Mouse (Mus musculus) embryonic facial prominence, embryonic 10.5 days (tissue): ENCODE measurements around the gene Tff2. TPM values are rescaled to one million over a fixed set of nuclear protein-coding genes. Genes with fewer than 3 reads are reported as not detected.

Experiments used
- DNase-seq: peaks from one replicate; pipeline ENCODE4 v3.0.0-alpha.2; 2017; ENCODE audit warnings: low spot score
- H3K27ac ChIP-seq: fragments of 300-500 bp; sonication (generic); replicated peaks from 2 replicates; pipeline ENCODE4 v1.5.1; 2016; ENCODE audit warnings: mild to moderate bottlenecking
- H3K27me3 ChIP-seq: fragments of 300-500 bp; sonication (generic); replicated peaks from 2 replicates; pipeline ENCODE4 v1.6.1; 2016; ENCODE audit warnings: low read depth, mild to moderate bottlenecking; ENCODE audit not compliant: poor library complexity, severe bottlenecking
- H3K36me3 ChIP-seq: fragments of 300-500 bp; sonication (generic); replicated peaks from 2 replicates; pipeline ENCODE4 v1.6.1; 2016; ENCODE audit warnings: mild to moderate bottlenecking, moderate library complexity
- H3K4me1 ChIP-seq: fragments of 300-500 bp; sonication (generic); 2 replicates; pipeline ENCODE4 v1.6.1; 2016
- H3K4me3 ChIP-seq: fragments of 300-500 bp; sonication (generic); 2 replicates; pipeline ENCODE4 v1.5.1; 2016; ENCODE audit warnings: mild to moderate bottlenecking, moderate library complexity
- H3K9me3 ChIP-seq: fragments of 300-500 bp; sonication (generic); 2 replicates; pipeline ENCODE4 v1.6.1; 2016; ENCODE audit warnings: mild to moderate bottlenecking
- WGBS: fragments of 180-500 bp; shearing (Covaris S2); methylation state at CpG from one replicate; pipeline ENCODE4 v1.1.7; 2016; 5-methylcytosine and 5-hydroxymethylcytosine counted together
- polyA plus RNA-seq: library from polyadenylated mRNA; unstranded; fragments of >200 nt; fragmentation: Nextera tagmentation; extraction: Ambion mirVana; gene quantifications from 2 replicates; pipeline ENCODE4 v1.2.1, GENCODE M21; 2016

The Tff2 gene
- polyA plus RNA-seq, 1 experiment from 2014 or later, result not detected

GRCm38 (mm10) chr17:31131269-31131821, 12.7 kb downstream of the Tff2 start:
- no peak overlapping the region for H3K4me3 ChIP-seq
- no peaks in the 10 kb centered on the region for H3K9me3 ChIP-seq
- H3K27ac ChIP-seq, result no peak overlapping the region; the same call in 1 of the 2 replicates
- 88% methylated on average over 10 of the region's 10 CpGs for WGBS
- H3K27me3 ChIP-seq, result no peaks in the 10 kb centered on the region
- H3K36me3 ChIP-seq, result no peaks in the 10 kb centered on the region
- no peak for DNase-seq
- peaks cover 12% of the 10 kb centered on the region for H3K4me1 ChIP-seq

DNA sequence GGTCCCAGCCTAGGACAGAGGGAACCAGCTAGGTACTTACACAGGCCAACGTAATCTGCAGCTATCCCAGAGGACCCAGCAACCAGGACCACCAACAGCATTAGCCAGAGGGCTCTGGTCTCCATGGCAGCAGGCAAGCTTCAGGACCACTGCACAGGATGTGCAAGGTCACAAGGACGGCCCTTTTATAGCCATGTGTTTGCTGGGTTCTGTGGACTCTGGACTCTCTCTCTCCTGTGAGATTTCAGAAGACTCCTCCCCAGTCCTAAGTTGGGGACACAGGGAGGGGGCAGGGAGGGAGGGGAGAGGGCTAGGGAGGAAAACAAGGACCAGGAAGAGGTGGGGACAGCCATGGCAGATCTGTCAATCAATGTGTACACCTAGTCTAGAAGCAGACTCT, 14.6 kb downstream of the Tff2 start, which contains the start of gene Tff3:
TSS of gene Tff3 (minus strand) at position 195 of the 400 bp plus-strand sequence.
- Histone ChIP-seq H3K27ac (no peak within 1 kb of the TSS), H3K36me3 (no peaks in the 10 kb centered on the region), H3K4me1 (peaks cover 21% of the 10 kb centered on the region), H3K27me3 (no peaks in the 10 kb centered on the region), H3K9me3 (no peaks in the 10 kb centered on the region), H3K4me3 (no peak within 1 kb of the TSS)
- DNase-seq, result peak; percentile 40
- 20% methylated on average over 2 of the region's 2 CpGs for WGBS

GRCm38 (mm10) chr17:31128708-31129318, 15.3 kb downstream of the Tff2 start:
- no peaks in the 10 kb centered on the region for H3K36me3 ChIP-seq
- H3K9me3 ChIP-seq, result no peaks in the 10 kb centered on the region
- no peak for DNase-seq
- H3K27me3 ChIP-seq, result no peaks in the 10 kb centered on the region
- WGBS, result 83% methylated on average over 9 of the region's 9 CpGs
- no peak overlapping the region for H3K27ac ChIP-seq
- peaks cover 21% of the 10 kb centered on the region for H3K4me1 ChIP-seq
- H3K4me3 ChIP-seq, result no peak overlapping the region

DNA sequence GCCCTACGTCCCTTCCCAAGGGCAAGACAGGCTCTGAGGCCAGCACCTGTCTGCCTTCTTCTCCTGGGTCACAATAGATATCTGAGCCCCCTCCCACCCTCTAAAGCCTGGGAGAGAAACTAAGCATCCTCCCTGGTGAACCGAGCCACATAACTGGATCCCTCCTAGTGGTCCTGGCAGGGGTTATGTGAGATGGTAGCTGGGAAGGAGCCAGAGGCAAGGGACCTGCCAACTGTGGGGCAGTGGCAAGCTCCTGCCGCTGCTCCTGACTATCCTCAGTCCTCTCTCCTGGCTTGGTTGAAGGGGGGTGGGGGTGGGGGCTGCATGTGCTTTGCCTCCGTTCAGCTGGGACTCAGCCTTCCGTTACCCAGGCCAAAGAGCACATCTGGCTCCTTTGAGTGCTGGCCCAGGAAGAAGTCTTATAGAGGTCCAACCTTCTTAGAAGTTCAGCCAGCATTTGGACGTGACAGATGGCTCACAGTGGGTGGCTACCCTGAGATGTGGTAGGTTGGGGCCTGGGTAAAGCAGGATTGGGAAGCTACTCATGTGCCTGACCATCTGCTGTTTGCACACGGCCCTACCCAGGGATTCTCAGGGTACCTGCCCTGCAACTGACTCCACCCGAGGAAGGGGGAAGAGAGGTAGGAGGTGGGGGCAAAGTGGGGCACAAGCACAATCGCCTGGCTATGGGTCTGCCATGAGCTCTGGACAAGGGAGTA, 18.4 kb downstream of the Tff2 start:
- no peak for DNase-seq
- peaks cover 26% of the 10 kb centered on the region for H3K4me1 ChIP-seq
- no peaks in the 10 kb centered on the region for H3K9me3 ChIP-seq
- H3K27me3 ChIP-seq, result no peaks in the 10 kb centered on the region
- WGBS, result 53% methylated on average over 9 of the region's 9 CpGs
- no peaks in the 10 kb centered on the region for H3K36me3 ChIP-seq
- 0 out of 2 replicates have a peak overlapping the region, but pooled peaks have one; percentile 14 for H3K27ac ChIP-seq
- no peak overlapping the region for H3K4me3 ChIP-seq

DNA sequence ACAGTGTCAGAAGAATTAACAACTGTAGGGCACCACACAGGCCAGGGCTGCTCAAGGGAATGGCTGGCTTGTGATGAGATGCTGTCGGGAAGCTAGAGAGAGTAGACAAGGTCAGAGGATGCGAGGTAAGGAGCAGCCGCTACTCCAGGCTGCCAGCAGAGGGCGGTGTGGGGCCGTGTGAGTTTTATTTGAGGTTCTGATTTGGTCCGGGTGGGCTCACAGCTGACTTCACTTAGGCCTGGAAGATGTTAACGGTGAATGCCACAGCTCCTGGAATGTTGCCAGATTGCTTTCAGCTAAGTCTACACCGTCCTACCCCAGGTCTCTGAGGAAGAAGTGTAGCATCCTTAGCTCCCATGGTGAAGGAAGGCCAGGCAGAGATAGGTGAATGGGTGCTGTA, 22.1 kb downstream of the Tff2 start:
- H3K4me3 ChIP-seq, result no peak overlapping the region
- H3K36me3 ChIP-seq, result no peaks in the 10 kb centered on the region
- no peak overlapping the region for H3K27ac ChIP-seq
- no peaks in the 10 kb centered on the region for H3K9me3 ChIP-seq
- peak; percentile 87 for DNase-seq
- H3K27me3 ChIP-seq, result no peaks in the 10 kb centered on the region
- H3K4me1 ChIP-seq, result peaks cover 32% of the 10 kb centered on the region
- WGBS, result 10% methylated on average over 8 of the region's 8 CpGs

DNA sequence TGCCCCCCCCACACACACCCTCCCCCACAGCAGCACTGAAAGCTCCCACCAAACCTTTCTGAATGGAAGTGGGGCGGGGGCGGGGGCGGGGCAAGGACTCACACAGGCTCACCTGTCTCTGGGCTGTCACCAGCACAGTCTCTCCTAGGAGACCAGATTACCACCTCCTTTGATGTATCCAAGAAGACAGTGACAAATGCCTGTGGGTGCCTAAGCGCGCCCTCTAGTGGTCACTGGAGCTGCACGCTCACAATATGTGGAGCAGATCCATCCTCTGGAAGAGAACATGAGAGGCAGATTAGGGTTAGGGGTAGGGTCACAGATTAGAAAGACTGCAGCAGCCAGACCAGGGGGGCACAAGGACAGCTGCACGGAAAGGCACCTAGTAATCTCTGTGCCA, 24.7 kb downstream of the Tff2 start:
- WGBS, result 7% methylated on average over 7 of the region's 7 CpGs
- peak; percentile 85 for DNase-seq
- Histone ChIP-seq H3K36me3 (no peaks in the 10 kb centered on the region; the same call in 1 of the 2 replicates), H3K27me3 (no peaks in the 10 kb centered on the region), H3K4me1 (peaks cover 27% of the 10 kb centered on the region), H3K4me3 (no peak overlapping the region), H3K9me3 (no peaks in the 10 kb centered on the region), H3K27ac (no peak overlapping the region)

- no peaks in the 10 kb centered on the region for H3K9me3 ChIP-seq
- H3K4me3 ChIP-seq, result no peak overlapping the region
- 89% methylated on average over 5 of the region's 5 CpGs for WGBS
- DNase-seq, result no peak
- peak overlapping the region; percentile 54; the same call in 1 of the 2 replicates for H3K27ac ChIP-seq
- H3K27me3 ChIP-seq, result no peaks in the 10 kb centered on the region
- peaks cover 40% of the 10 kb centered on the region for H3K4me1 ChIP-seq
- no peaks in the 10 kb centered on the region; the same call in 1 of the 2 replicates for H3K36me3 ChIP-seq
These were observed 26.1 kb downstream of the Tff2 start for GRCm38 (mm10) chr17:31117946-31118345.

DNA sequence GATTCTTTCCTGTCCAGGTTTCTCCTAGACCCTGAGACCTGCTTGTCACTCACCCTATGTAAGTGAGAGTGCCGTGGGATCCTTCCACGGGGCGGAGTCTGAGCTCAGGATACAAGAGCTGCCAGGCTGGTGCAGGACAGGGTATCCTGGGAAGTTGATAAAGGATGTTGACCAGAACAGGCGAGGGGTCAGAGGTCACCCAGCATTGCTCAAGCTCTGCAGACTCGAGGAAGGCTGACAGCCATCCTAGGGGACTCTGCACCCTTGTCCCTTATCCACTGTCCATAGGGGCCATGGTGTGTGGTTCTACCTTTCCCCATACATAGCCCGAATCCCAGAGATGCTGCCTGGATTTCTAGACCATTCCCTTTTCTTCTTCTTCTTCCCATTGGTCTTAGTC, 28.0 kb downstream of the Tff2 start:
- Histone ChIP-seq H3K36me3 (peaks cover 12% of the 10 kb centered on the region), H3K27me3 (no peaks in the 10 kb centered on the region), H3K4me1 (peaks cover 44% of the 10 kb centered on the region), H3K4me3 (no peak overlapping the region), H3K27ac (no peak overlapping the region), H3K9me3 (no peaks in the 10 kb centered on the region)
- no peak for DNase-seq
- 69% methylated on average over 6 of the region's 6 CpGs for whole genome bisulfite sequencing

DNA sequence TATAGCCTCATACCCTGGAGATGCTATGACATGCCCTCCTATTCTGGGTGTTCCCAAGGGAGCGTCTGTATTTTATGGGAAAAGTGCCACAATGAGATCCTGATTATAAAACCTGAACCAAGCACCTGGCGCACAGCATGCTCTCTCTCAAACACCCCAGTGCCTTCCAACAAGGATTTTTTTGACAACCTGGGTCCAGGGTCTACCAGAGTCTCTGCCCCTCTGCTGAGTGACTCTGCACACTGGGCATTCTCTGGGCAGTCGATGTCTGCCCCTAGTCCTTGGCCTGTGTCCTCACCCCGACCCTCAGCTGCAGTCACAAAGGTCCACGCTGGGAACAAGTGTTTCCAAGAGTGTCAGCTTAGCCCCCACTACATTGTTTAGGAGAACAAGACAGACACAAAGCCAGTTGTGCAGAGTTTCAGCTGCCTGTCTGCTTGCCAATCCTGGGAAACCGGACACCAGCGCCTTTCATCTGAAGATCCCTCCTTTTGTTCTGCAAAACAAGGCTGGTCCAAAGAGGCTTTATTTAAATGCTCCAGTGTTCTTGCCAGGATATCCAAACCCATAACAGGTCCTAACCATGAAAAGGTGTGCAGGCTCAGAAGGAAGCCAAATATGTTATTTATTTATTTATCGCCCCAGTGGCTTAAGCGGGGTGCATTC, 30.8 kb downstream of the Tff2 start:
- H3K27me3 ChIP-seq, result no peaks in the 10 kb centered on the region
- no peak overlapping the region for H3K4me3 ChIP-seq
- H3K9me3 ChIP-seq, result no peaks in the 10 kb centered on the region
- WGBS, result 47% methylated on average over 9 of the region's 9 CpGs
- H3K36me3 ChIP-seq, result peaks cover 24% of the 10 kb centered on the region
- peak; percentile 44 for DNase-seq
- peak overlapping the region; percentile 16 for H3K27ac ChIP-seq
- H3K4me1 ChIP-seq, result peaks cover 38% of the 10 kb centered on the region

DNA sequence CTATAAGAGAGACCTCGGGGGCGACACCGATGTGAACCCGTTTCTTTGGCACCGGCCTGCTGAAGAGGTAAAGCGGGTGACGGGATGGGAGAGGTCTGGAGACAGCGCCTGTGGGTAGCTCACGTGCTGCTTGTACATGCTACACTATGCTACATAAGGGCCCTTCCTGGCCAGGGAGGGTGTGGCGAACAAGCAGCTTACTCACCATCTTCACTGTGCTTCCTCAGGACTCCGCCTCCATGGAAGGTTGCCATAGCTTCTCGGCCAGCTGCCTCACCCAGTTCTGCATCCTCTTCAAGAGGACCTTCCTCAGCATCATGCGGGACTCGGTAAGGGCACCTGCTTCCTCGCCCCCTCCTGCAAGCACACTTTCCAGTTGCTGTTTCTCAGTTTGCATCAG, 35.7 kb downstream of the Tff2 start:
- no peaks in the 10 kb centered on the region for H3K27me3 ChIP-seq
- H3K36me3 ChIP-seq, result peaks cover 24% of the 10 kb centered on the region
- H3K27ac ChIP-seq, result no peak overlapping the region
- H3K9me3 ChIP-seq, result no peaks in the 10 kb centered on the region
- 93% methylated on average over 15 of the region's 15 CpGs for WGBS
- no peak for DNase-seq
- peaks cover 24% of the 10 kb centered on the region for H3K4me1 ChIP-seq
- no peak overlapping the region for H3K4me3 ChIP-seq

DNA sequence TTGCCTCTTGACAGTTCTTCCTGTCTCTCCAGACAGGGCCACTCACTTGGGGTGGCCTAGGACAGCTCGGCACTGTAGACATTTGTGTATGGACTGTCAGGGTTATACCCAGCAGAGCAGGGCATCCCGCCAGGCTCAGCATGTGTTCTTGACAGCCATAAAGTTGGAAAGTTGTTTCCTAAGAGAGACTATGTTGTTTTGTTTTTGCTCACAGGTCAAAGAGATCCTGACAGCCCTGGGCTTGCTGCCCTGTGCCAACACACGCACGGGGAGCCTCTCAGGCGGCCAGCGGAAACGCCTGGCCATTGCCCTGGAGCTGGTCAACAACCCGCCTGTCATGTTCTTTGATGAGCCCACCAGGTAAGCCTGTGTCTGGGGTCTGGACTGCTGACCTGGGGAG, 40.3 kb downstream of the Tff2 start:
- H3K36me3 ChIP-seq, result no peaks in the 10 kb centered on the region; the same call in 1 of the 2 replicates
- H3K9me3 ChIP-seq, result no peaks in the 10 kb centered on the region
- H3K27ac ChIP-seq, result no peak overlapping the region
- H3K27me3 ChIP-seq, result no peaks in the 10 kb centered on the region
- H3K4me3 ChIP-seq, result no peak overlapping the region
- 89% methylated on average over 8 of the region's 8 CpGs for WGBS
- peaks cover 7% of the 10 kb centered on the region; the same call in 1 of the 2 replicates for H3K4me1 ChIP-seq
- no peak for DNase-seq

DNA sequence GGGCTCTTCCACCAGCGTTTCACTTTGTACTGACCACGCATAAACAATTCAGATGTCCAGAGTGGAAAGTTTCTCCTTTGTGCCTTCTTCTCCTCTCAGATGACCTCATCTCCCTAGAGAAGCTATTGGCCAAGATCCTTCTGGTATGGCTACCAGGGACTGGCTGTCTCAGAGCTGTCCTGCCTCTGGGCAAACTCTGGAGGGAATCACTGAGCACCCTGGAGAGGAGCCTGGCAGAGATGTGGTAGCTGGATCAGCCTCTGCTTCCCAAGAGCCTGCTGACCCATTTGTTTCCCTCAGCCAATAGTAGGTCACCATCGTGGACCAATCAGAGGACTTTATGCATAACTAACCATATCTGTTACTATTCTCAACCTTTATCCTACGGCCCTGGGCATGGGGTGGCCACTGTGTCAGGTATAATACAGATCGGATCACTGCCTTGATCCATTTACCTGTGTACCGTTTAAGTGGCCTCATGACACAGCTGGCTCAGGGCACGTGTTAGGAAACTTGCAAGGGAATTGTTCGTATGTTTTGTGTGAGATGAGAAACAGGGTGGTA, 41.0 kb downstream of the Tff2 start:
- Histone ChIP-seq H3K4me3 (no peak overlapping the region), H3K9me3 (no peaks in the 10 kb centered on the region), H3K36me3 (no peaks in the 10 kb centered on the region; the same call in 1 of the 2 replicates), H3K27ac (no peak overlapping the region), H3K4me1 (peaks cover 7% of the 10 kb centered on the region; the same call in 1 of the 2 replicates), H3K27me3 (no peaks in the 10 kb centered on the region)
- no peak for DNase-seq
- 87% methylated on average over 8 of the region's 8 CpGs for WGBS
